Mouse (Mus musculus) megakaryocyte, adult 5-6 weeks (primary cell): Measurements from ENCODE around the gene Pirt. TPM values are rescaled to one million over a fixed set of nuclear protein-coding genes. Genes with fewer than 3 reads are reported as not detected.

Experiments used
- ATAC-seq: 2 replicates; pipeline ENCODE4 v1.8.0; 2016; ENCODE audit warnings: mild to moderate bottlenecking, inconsistent platforms; ENCODE audit not compliant: poor library complexity, severe bottlenecking
- total RNA-seq, 2 experiments: library from RNA; stranded (forward) in 1 of 2; stranded (reverse) in 1 of 2; fragments of 153-499, 151-499 nt in 1 of 2; fragments of 221-1000, 200-1000 nt in 1 of 2; gene quantifications; 2 replicates each; pipeline versions ENCODE4 v1.2.3 to v1.2.4; 2015 to 2017

The Pirt gene
- total RNA-seq, 2 experiments from 2014 or later, result not detected

DNA sequence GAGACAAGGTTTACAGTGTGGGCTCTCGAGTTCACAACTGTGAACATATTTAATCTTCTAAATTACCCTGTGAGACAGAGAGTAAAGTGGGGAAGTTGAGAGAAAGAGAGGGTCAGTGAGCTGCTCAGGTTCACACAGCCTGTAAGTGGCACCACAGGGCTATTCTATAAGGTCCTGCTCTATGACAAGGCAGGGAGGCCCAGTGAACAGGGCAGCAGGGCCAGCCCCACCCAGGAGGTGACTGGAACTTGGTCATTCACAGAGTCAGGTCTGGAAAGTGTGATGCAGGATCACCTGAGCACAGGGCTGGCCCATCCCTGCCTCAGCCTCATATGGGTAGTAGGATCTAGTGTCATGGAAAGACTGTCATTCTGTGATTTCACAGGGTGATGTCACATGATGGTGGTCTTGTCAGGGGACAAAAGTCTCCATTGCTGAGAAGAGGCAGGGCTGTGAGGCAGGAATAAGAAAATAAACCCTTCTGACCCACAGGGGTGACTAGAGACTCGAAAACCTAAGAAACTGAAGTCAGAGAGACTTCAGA is 33.5 kb downstream of the Pirt start:
- ATAC-seq, result no peak

DNA sequence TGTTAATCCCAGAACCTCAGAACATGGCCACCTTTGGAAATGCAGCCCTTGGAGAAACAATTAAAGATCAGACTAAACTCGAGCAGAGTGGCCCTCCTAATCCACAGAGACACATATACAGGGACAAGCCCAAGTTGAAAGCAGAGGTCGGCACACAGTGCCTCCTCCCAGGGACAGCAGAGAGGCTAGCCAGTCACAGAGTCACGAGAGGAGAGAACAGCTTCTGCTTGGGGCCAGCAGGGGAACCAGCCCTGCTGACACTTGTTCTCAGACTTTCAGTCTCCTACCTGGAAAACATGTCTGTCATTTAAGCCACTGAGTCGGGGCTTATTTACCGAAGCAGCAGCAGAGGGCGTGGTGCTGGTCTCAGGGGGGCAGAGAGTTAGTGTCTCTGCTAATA is 34.7 kb downstream of the Pirt start:
- no peak for ATAC-seq

DNA sequence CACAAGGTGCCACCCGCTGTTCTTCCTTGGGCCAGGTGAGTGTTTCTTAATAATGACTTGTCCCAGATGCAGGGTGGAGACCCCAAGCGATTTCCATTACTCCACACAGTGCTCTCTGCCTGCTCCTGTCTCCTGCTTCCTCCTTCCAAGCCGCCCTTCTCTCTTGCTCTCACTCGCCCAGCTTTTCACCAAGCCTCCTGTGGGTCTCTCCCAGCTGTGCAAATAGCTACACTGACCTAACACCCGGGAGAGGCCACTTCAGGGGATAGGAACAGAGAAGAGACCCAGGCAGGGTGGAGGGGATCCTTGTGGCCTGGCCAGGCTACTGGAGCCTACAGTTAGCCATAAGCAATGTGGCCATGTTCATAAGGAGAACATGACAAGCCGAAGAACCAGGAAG is 35.1 kb downstream of the Pirt start:
- ATAC-seq, result no peak

DNA sequence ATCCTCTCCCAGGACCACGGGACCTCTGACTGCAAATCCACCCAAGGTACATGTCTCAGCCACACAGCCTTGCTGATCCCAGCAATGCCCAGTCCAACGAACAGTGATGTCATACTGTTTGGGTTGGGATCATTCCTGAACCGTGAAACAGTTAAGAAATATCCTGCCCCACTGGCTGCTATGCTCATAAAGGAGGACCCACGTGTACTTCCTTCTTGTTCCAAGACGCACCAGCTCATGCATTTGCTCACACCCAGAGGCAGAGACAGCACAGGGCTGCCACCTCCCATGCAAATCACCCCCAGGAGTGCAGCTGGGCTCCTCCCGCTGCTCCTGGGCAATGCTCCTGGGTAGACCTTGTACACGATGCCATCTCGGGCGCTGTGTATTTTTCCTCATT is 44.5 kb downstream of the Pirt start, which contains the start of gene Tmem238l:
Gene Tmem238l, plus strand, starts transcription at position 336 of the 400 bp plus-strand sequence.
- no peak for ATAC-seq

DNA sequence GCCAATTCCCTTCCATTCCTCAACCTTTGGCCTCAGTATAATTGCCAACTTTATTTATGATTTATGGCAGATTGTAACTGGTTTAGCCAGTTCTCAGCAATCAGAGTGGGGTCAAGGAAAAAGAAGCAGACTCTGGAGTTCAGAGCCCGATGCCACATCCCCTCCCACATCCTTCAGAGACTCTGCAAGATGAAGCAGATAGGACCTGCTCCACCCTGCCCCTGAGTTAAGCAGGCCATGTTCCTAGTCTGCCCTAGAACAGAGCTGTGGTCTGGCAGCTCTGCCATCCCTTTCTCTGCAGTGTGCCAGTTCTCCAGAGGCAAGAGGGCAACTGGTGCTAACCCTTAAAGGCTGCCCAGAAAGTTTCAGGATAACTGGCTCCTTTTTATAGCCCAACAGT is 49.0 kb downstream of the Pirt start:
- ATAC-seq, result no peak

DNA sequence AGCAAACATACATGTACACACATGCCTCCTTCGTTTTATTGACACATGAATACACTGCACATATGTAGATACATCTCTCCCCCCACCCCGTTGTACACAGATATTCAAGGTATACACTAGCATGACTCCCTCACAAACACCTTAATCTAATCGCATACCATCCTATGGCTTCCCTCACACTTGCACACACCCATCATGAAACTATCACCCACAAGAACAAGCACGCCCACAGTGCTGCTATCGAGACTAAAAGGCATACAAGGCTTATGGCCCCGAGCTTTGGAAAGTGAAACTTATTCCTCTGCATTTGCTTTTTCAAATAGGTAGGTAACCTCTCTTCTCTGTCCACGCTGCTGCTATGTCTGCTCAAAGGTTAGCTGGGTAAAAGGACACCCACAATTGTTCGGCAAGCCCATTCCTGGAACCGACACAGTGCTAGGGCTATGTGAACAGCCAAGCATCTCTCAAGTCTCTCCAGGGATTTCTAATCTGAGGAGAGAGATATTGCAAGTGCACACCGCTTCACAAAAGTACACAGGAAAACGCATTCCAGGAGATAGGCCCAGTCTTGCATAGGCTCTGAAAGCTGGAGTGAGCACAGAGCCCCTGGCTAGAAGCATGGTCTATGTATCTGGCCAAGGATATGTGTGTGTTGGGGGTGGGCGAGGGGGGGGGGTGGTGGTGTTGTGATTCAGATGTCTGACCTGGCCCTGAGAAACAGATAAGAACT is 49.8 kb downstream of the Pirt start:
- ATAC-seq, result no peak

DNA sequence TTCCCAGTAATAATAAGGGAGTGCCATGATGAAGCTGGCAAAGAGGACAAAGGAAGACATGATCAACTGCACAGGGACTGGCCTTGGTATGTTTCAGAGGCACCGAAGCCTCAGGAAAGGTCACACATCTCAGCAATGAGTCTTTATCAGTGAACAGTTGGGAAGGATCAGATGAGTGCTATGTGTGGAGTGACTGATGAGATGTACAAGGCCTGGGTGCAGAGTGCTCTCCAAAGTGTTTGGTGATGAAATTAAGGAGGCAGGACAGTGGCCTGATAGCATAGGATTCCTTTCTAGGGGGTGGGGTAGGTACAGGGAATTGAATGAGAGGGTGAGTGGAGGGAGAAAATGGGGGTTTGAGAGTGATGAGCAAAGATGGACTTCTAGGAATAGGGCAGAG is 51.7 kb downstream of the Pirt start:
- no peak for ATAC-seq

DNA sequence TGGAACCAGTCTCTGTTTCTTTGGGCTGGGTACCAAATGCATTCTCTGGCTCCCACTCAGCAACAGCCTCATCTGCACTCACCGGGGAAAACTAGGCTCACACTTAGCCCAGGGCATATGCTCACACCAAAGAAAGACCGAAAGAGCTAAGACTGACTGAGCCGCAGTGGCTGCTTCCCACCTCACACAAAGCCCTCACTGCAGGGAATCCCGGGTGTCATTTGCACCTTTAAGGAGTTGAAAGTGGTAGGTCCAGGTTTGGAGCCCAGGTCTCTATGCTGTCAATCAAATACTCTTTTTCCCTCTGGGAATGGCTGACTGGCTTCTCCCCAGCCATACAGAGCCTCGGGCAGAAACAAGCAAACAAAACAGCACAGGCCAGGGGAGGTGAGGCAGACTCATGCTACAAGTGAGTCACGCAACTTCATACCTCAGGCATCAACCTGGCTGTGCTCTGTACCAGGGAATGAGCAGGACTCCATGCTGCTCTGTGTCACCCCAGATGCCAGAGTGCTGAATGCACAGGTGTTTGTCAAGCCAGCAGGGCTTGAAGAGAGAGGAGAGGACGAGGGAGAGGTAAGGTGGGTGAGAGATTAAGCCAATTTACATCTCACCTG is 54.8 kb downstream of the Pirt start:
- no peak for ATAC-seq

DNA sequence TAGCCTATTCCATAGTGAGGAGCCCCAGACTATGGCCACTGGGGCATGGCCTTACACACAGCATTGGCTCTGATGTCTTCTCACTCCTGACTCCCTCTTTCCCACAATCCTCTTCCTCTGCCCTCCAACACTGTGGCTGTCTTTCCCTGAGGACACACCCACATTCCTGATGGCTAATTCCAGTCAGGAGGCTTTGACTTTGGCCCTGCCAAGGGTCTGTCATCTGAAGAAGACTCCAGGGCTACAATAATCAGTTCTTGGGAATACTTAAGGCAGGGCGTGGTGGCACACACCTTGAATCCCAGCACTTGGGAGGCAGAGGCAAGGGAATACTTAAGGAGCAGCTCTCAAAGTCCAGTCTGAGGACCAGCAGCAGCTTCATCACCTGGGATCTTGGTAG is 56.8 kb downstream of the Pirt start:
- ATAC-seq, result no peak

DNA sequence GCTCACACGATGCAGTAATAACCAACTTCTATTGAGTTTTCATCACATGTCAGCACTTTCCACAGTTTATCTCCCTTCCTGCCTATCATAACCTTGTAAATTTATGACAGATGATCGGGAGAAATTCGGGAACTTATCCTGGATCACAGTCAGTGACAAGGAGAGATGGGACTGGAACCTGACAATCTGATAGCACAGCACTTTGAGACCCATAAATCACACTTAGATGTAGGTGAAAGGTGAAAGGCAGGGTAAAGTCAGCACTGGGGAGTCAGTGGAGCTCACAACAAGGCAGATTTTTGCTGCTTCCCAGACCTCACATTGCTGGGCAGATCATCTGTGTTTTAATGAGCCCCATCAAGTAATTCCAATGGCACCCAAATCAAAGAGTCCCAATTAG is 61.7 kb downstream of the Pirt start:
- no peak for ATAC-seq

DNA sequence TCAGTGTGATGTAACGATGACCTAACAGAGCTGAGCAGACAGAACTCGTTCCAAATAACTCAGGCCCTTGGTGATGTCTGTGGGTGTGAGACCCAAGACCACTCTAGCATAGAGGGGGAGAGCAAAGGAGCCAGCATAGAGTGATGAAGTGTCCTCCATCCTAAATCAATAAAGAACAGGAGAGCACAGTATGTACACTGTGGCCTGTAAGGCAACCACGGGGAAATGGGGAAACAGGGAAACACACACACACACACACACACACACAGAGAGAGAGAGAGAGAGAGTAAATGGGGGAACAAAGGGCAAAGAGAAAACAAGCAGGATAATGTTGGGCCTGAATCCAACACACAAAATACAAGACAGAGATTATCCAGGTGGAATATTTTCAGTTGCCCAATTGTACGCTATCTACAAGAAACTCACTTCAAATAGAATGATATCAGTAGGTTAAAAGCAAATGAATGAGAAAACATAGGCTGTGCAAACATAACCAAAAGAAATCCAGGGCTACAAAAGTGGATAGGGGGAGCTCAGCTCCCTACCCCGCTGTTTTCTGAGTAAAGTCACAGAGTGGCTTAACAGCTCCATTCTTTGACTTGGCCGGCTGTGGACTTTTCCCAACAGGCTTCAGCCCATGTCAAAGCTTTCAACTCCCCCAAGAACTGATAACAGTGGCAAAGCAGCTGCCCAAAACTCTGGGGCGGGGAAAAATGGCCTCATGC is 64.0 kb downstream of the Pirt start:
- ATAC-seq, result no peak

Other genes with a start within 250 kb of the Pirt start
- gene Tmem238l, start 44.7 kb downstream of the Pirt start, total RNA-seq (2015), result not detected in 2 replicates
- gene Tmem238l, start 44.7 kb downstream of the Pirt start, total RNA-seq (2017), result not detected in 2 replicates
- 2.3 and 2.5 TPM in 2 replicates for gene Tmem220, start 113.2 kb downstream of the Pirt start, total RNA-seq (2015)
- gene Tmem220, start 113.2 kb downstream of the Pirt start, total RNA-seq (2017), result 1.7 and 3.2 TPM in 2 replicates
- gene Adprm, start 140.6 kb downstream of the Pirt start, total RNA-seq (2015), result 37.3 and 38.8 TPM in 2 replicates
- gene Adprm, start 140.6 kb downstream of the Pirt start, total RNA-seq (2017), result 28.5 and 37.2 TPM in 2 replicates
- 5.5 and 6.7 TPM in 2 replicates for gene Sco1, start 140.7 kb downstream of the Pirt start, total RNA-seq (2015)
- 19.1 and 20.6 TPM in 2 replicates for gene Sco1, start 140.7 kb downstream of the Pirt start, total RNA-seq (2017)
- gene Myh3, start 166.3 kb downstream of the Pirt start, total RNA-seq (2015), result 0.07 TPM in 1 of 2 replicates, not detected in the other
- not detected in 2 replicates for gene Myh3, start 166.3 kb downstream of the Pirt start, total RNA-seq (2017)